Mouse (Mus musculus): Measurements from ENCODE around the gene Rpl5. TPM values are rescaled to one million over a fixed set of nuclear protein-coding genes. Genes with fewer than 3 reads are reported as not detected.
"Not testable (repeated sequence)": the region's sequence is repeated elsewhere in the genome, so short reads cannot be mapped to it uniquely, and the experiment has no call there.

Rpl5 gene
- polyA plus RNA-seq, 1 experiment from 2014 or later, result 65.9 TPM

DNA sequence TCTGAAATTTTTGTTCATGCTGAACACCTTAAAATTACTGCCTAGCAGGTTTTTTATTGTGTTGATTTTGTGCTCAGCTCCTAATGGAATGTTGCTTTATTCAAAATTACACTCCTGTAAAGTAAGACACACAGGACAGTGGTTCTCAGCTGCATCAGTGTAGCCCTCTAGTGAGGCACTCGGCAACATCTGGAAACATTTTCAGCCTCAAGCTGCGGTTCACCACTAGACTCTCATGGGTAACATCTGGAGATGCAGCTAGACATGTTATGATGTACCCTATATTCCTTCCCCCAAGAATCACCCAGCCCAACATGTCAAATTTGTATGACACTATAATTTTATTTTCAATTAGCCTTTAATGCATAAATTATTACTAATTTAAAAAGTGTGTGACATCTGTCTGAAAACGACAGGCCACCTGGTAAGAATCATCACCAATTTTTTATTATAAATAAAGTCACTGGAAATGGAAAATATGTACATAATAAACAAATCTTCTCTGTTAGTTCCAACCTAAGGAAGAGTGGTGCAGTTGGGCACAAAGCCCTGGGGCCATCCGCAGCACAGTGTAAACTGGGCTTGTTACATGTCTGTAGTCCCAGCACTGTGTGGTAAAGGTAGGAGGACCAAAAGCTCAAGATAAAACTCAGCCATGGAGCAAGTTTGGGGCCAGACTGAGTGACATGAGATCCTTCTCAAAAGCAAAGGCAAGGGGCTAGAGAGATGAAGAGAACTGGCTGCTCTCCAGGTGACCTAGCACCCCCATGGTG, 33.1 kb downstream of the Rpl5 start:
- WGBS, result 31% methylated on average over 4 of the region's 4 CpGs
- no peak overlapping the region for H3K4me3 ChIP-seq (replicated peaks)
- H3K36me3 ChIP-seq, result no peaks in the 10 kb centered on the region
- H3K4me2 ChIP-seq (replicated peaks), result no peak overlapping the region
- H3K27ac ChIP-seq (replicated peaks), result peak overlapping the region; percentile 49; the same call in 1 of the 2 replicates
- H3K4me1 ChIP-seq, result peaks cover 15% of the 10 kb centered on the region
- ATAC-seq (ENCODE audit: insufficient number of reproducible peaks, low FRiP score, low TSS enrichment, low read depth), result peak; percentile 75; the same call in 1 of the 2 replicates
- H3K9ac ChIP-seq, result no peak overlapping the region
- H3K9me3 ChIP-seq (replicated peaks), result no peaks in the 10 kb centered on the region
- H3K27me3 ChIP-seq, result no peaks in the 10 kb centered on the region

DNA sequence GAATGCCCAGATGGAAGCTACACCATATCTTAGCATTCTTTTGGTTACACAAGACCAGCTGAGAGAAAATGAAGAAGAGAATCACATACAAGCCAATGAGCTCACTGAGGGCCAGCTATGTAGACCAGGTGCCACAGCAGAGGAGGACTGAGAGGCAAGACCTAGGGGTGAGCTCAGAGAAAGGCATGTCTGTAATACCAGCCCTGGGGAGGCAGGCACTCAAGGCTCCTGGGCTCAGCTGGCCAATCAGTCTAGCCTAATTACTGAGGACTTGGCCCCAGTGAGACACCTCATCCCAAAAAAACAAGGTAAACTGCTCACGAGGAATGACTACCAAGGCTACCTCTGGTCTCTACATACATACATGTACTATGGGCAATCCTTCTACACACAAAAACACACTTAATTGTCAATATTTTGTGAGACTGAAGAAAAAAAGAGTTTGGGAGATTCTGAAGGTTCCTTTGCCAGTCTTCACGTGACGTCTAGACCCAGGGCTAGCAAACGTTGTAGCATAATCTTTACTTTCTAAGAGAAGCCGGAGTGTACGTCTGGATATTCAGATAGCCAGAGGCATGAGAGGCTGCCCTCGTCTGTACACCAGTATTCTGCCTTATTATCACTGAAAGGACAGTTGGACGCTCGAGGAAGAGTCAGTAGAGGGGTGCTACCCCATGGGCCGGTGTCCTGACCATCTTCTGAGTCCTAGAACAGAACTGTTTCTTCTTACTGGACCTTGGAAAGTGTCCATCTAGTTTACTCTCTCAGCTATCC, 34.7 kb downstream of the Rpl5 start:
- WGBS, result 84% methylated on average over 10 of the region's 10 CpGs
- H3K36me3 ChIP-seq, result no peaks in the 10 kb centered on the region
- no peaks in the 10 kb centered on the region for H3K9me3 ChIP-seq (replicated peaks)
- H3K4me1 ChIP-seq, result peaks cover 15% of the 10 kb centered on the region
- no peak overlapping the region for H3K9ac ChIP-seq
- no peak overlapping the region for H3K4me3 ChIP-seq (replicated peaks)
- no peak for ATAC-seq (ENCODE audit: insufficient number of reproducible peaks, low FRiP score, low TSS enrichment, low read depth)
- H3K27ac ChIP-seq (replicated peaks), result no peak overlapping the region
- H3K27me3 ChIP-seq, result no peaks in the 10 kb centered on the region
- H3K4me2 ChIP-seq (replicated peaks), result no peak overlapping the region

DNA sequence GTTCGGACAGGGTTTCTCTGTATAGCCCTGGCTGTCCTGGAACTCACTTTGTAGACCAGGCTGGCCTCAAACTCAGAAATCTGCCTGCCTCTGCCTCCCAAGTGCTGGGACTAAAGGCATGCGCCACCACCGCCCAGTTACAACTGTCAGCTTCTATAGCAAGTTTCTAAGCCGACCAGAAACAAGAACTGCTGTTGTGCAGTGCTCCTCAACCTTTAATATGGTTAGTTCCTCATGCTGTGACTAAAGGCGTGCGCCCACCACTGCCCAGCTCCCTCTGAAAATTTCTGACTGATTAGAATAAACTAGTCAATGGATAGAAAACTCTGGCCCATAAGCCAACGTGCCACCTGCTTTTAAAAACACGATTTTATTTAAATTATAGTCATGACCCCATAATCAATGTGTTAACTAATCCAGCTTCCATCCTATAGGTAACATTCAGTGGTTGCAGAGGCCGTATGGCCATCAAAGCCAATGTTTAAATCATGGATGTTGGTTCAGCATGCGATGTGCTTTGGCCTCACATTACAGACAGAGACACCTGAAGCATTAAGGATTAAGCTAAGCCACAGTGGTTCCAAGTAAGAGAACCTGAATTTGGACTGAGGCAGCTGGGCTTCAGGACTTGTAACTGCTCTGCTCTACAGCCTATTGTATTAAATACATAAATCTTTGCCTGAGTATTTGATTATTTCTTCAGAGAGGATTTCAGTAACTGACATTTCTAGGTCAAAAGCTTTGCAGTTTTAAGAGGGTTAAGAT, 36.5 kb downstream of the Rpl5 start:
- H3K36me3 ChIP-seq, result no peaks in the 10 kb centered on the region
- no peak for ATAC-seq (ENCODE audit: insufficient number of reproducible peaks, low FRiP score, low TSS enrichment, low read depth)
- no peaks in the 10 kb centered on the region for H3K27me3 ChIP-seq
- WGBS, result 90% methylated on average over 10 of the region's 10 CpGs
- no peak overlapping the region for H3K9ac ChIP-seq
- H3K27ac ChIP-seq (replicated peaks), result no peak overlapping the region
- H3K4me2 ChIP-seq (replicated peaks), result no peak overlapping the region
- peaks cover 15% of the 10 kb centered on the region for H3K4me1 ChIP-seq
- H3K9me3 ChIP-seq (replicated peaks), result no peaks in the 10 kb centered on the region
- no peak overlapping the region for H3K4me3 ChIP-seq (replicated peaks)

DNA sequence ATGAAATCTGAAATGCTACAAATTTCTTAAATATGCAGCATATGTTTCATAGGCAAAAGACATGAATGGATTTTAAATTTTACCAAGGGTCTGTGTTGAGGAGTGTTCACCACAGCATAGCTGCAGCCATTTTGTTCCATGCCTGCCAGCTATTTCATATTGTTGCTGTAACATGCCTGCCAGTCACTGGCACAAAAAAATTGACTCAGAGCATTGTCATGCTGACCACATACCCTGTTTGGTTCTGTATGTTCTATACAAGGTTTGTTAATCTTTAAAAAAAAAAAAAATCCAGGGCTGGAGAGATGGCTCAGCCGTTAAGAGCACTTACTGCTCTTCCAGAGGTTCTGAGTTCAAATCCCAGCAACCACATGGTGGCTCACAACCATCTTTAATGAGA, 38.2 kb downstream of the Rpl5 start:
- WGBS, result 64% methylated on average over 1 of the region's 1 CpGs
- not testable (repeated sequence) for H3K27me3 ChIP-seq; H3K4me1 ChIP-seq; H3K9ac ChIP-seq; H3K4me2 ChIP-seq (replicated peaks); H3K4me3 ChIP-seq (replicated peaks); H3K9me3 ChIP-seq (replicated peaks); H3K36me3 ChIP-seq; ATAC-seq (ENCODE audit: insufficient number of reproducible peaks, low FRiP score, low TSS enrichment, low read depth); H3K27ac ChIP-seq (replicated peaks)

DNA sequence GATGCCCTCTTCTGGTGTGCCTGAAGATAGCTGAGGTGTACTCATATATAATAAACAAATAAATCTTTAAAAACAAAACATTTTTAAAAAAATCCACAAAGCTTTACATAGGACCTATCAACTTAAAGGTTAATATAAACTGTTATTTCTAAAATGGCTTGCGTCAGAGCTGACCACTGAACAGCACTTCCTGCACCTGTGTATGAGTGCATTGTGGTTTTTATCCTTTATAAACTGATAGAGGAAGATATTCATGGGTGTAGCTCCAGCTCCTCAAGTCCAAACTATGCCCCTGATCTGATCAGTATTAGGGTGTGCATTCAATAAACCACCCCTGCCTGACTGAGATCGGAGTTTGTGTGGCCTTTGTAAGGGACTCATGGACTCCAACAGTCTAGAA, 38.6 kb downstream of the Rpl5 start:
- no peak overlapping the region for H3K4me2 ChIP-seq (replicated peaks)
- no peak overlapping the region for H3K4me3 ChIP-seq (replicated peaks)
- no peaks in the 10 kb centered on the region for H3K36me3 ChIP-seq
- WGBS, result 94% methylated on average over 2 of the region's 2 CpGs
- ATAC-seq (ENCODE audit: insufficient number of reproducible peaks, low FRiP score, low TSS enrichment, low read depth), result no peak
- H3K27me3 ChIP-seq, result no peaks in the 10 kb centered on the region
- H3K9me3 ChIP-seq (replicated peaks), result no peaks in the 10 kb centered on the region
- no peak overlapping the region for H3K9ac ChIP-seq
- H3K27ac ChIP-seq (replicated peaks), result no peak overlapping the region
- H3K4me1 ChIP-seq, result peaks cover 3% of the 10 kb centered on the region

DNA sequence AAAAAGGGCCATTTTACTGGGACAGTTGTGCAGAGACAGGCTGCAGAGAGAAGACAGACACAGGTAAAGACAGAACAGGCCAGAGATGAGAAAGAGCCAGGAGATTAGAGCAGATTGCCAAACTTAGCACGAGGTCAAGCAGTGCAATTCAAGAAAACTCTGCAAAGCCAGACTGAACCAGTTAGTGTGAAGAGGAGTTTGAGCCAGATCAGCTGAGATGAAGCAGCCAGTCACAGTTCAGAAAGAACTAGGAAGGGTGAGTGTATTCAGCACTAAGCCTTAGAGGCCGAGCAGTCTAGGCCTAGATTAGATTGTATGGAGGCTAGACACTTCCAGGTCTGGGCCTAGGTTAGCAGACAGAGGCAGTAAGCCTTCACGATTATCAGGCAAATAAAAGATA, 39.4 kb downstream of the Rpl5 start:
- Histone ChIP-seq H3K4me3 (replicated peaks) (no peak overlapping the region), H3K36me3 (no peaks in the 10 kb centered on the region), H3K4me2 (replicated peaks) (no peak overlapping the region), H3K27me3 (no peaks in the 10 kb centered on the region), H3K27ac (replicated peaks) (no peak overlapping the region), H3K9ac (no peak overlapping the region), H3K4me1 (no peaks in the 10 kb centered on the region), H3K9me3 (replicated peaks) (no peaks in the 10 kb centered on the region)
- WGBS, result 79% methylated on average over 3 of the region's 3 CpGs
- no peak for ATAC-seq (ENCODE audit: insufficient number of reproducible peaks, low FRiP score, low TSS enrichment, low read depth)

DNA sequence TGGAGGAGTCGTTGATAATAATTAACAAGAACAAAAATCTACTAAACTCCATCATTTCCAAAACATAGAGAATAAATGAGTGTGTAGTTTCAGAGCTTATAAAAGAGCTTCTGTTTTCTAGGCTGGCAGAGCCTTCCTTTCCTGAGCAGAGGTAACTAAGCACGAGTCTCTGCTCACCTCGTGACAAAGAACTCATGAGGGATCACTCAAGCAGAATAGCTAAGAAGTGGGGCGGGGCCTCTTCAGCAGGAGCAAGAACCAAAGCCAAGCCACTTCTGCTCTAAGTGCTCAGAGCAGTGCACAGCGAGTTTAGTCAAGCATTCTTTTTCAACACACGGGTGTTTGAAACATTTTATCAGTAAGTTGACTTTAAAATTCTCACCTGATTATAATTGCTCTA, 40.9 kb downstream of the Rpl5 start:
- Histone ChIP-seq H3K27me3 (no peaks in the 10 kb centered on the region), H3K9ac (no peak overlapping the region), H3K4me3 (replicated peaks) (no peak overlapping the region), H3K36me3 (no peaks in the 10 kb centered on the region), H3K4me1 (no peaks in the 10 kb centered on the region), H3K27ac (replicated peaks) (no peak overlapping the region), H3K4me2 (replicated peaks) (no peak overlapping the region), H3K9me3 (replicated peaks) (no peaks in the 10 kb centered on the region)
- ATAC-seq (ENCODE audit: insufficient number of reproducible peaks, low FRiP score, low TSS enrichment, low read depth), result no peak
- WGBS, result 50% methylated on average over 6 of the region's 6 CpGs

DNA sequence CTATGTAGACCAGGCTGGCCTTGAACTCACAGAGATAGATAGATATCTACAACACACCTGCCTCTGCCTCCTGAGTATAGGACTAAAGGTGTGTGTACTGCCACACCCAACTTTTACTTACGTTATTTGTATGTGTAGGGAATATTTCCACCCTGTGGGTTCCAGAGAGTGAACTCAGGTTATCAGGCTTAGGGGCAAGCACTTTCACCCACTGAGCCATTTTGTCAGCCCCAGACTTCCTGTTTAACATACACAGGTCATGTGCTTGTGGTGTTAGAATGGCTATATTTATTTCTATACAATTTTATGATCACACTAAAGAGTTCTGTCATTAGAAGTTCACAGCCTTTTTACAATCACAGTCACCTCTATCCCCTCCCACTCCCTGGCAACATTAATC, 42.6 kb downstream of the Rpl5 start:
- H3K9ac ChIP-seq, result no peak overlapping the region
- no peak overlapping the region for H3K4me3 ChIP-seq (replicated peaks)
- no peak for ATAC-seq (ENCODE audit: insufficient number of reproducible peaks, low FRiP score, low TSS enrichment, low read depth)
- H3K36me3 ChIP-seq, result no peaks in the 10 kb centered on the region
- H3K9me3 ChIP-seq (replicated peaks), result no peaks in the 10 kb centered on the region
- H3K27me3 ChIP-seq, result no peaks in the 10 kb centered on the region
- H3K4me1 ChIP-seq, result peaks cover 13% of the 10 kb centered on the region; the same call in 1 of the 2 replicates
- no peak overlapping the region for H3K4me2 ChIP-seq (replicated peaks)
- no peak overlapping the region for H3K27ac ChIP-seq (replicated peaks)
- 87% methylated on average over 1 of the region's 1 CpGs for WGBS

DNA sequence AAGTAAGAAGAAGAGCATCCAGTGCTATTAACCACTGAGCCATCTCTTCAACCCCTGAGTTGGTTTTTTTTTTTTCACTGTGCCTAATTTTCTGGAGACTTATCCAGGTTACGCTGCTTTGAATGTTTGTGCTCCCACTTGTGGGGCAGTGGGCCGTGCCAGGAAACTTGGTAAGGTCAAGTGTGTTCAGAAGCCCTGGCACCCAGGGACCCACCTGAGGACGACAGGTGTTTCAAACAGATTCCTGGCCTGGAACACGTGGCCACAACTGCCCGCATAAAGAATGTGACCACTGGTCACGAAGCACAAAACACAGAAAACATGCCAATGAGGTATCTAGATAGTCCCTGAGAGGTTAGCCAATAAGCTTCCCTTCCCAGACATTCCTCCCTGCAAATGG, 43.2 kb downstream of the Rpl5 start:
- Histone ChIP-seq H3K4me2 (replicated peaks) (no peak overlapping the region), H3K36me3 (no peaks in the 10 kb centered on the region), H3K27ac (replicated peaks) (no peak overlapping the region), H3K9me3 (replicated peaks) (no peaks in the 10 kb centered on the region), H3K4me1 (peaks cover 15% of the 10 kb centered on the region; the same call in 1 of the 2 replicates), H3K9ac (no peak overlapping the region), H3K4me3 (replicated peaks) (no peak overlapping the region), H3K27me3 (no peaks in the 10 kb centered on the region)
- ATAC-seq (ENCODE audit: insufficient number of reproducible peaks, low FRiP score, low TSS enrichment, low read depth), result no peak
- WGBS, result 85% methylated on average over 6 of the region's 6 CpGs

DNA sequence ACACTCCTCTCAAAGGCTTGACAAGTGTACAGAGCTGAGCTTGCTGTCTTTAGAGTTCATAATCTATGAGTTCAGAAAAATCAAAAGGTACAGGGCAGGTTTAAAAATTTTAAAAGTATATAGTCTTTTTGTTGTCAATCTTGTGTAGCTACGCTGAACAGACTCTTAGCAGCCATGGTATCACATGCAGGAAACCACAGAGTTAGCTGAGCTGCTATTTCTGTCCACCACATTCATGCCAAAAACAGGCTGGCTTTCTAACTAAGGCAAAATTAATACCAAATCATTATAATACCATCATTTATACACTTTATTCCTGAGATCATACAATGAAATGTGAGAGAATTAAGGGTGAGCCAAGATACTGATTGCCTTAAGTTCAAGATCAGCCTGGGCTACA, 46.2 kb downstream of the Rpl5 start:
- Histone ChIP-seq H3K4me3 (replicated peaks) (no peak overlapping the region), H3K4me1 (peaks cover 15% of the 10 kb centered on the region; the same call in 1 of the 2 replicates), H3K4me2 (replicated peaks) (no peak overlapping the region), H3K27ac (replicated peaks) (no peak overlapping the region), H3K9ac (no peak overlapping the region), H3K36me3 (no peaks in the 10 kb centered on the region), H3K27me3 (no peaks in the 10 kb centered on the region), H3K9me3 (replicated peaks) (no peaks in the 10 kb centered on the region)
- 79% methylated on average over 1 of the region's 1 CpGs for WGBS
- ATAC-seq (ENCODE audit: insufficient number of reproducible peaks, low FRiP score, low TSS enrichment, low read depth), result no peak

DNA sequence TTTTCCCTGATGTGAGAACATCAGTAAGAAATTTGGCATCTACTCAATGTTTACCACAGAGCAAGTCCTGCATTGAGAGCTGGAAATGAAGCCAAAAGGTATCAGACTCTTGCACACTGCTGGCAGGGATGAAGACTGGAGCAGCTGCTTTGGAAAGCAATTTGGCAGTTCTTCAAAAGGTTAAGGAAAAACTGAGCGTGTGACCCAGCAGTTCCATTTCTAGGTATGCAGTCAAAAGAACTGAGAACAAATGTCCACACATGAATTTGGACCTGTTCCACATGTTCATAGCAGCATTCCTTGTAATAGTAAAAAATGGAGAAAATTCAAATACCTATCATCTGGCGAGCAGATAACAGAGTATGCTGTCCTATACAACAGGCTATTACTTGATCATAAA, 47.2 kb downstream of the Rpl5 start:
- H3K9me3 ChIP-seq (replicated peaks), result no peaks in the 10 kb centered on the region
- no peak overlapping the region for H3K4me2 ChIP-seq (replicated peaks)
- H3K4me3 ChIP-seq (replicated peaks), result no peak overlapping the region
- H3K36me3 ChIP-seq, result no peaks in the 10 kb centered on the region
- ATAC-seq (ENCODE audit: insufficient number of reproducible peaks, low FRiP score, low TSS enrichment, low read depth), result peak; percentile 54; the same call in 1 of the 2 replicates
- H3K27me3 ChIP-seq, result no peaks in the 10 kb centered on the region
- H3K9ac ChIP-seq, result no peak overlapping the region
- peaks cover 15% of the 10 kb centered on the region; the same call in 1 of the 2 replicates for H3K4me1 ChIP-seq
- WGBS, result 46% methylated on average over 2 of the region's 2 CpGs
- H3K27ac ChIP-seq (replicated peaks), result peak overlapping the region; percentile 28; the same call in 1 of the 2 replicates
